Mouse (Mus musculus) G1E (cell line): Measurements from ENCODE around the gene Hexa. TPM values are rescaled to one million over a fixed set of nuclear protein-coding genes. Genes with fewer than 3 reads are reported as not detected.

ENCODE experiments used
- ATAC-seq: 2 replicates; pipeline ENCODE4 v1.8.0; 2016; ENCODE audit warnings: mild to moderate bottlenecking; ENCODE audit not compliant: insufficient number of reproducible peaks, poor library complexity, low FRiP score, severe bottlenecking; ENCODE audit errors: extremely low read depth
- DNase-seq: peaks from one replicate; pipeline ENCODE4 v3.0.0; 2012; ENCODE audit warnings: low spot score
- H3K27me3 ChIP-seq: 2 replicates; pipeline ENCODE4 v1.6.1; 2012; ENCODE audit warnings: mild to moderate bottlenecking, low read length, inconsistent platforms; ENCODE audit not compliant: insufficient read depth
- H3K36me3 ChIP-seq: replicated peaks from 2 replicates; pipeline ENCODE3; 2012; ENCODE audit warnings: mild to moderate bottlenecking, inconsistent platforms
- H3K4me1 ChIP-seq: 2 replicates; pipeline ENCODE4 v1.6.1; 2012; ENCODE audit warnings: low read depth, low read length, inconsistent platforms, mixed read lengths; ENCODE audit not compliant: insufficient read depth
- H3K4me3 ChIP-seq: 2 replicates; pipeline ENCODE4 v1.5.1; 2012; ENCODE audit warnings: low read depth, mild to moderate bottlenecking, inconsistent platforms, low read length, moderate library complexity, mixed read lengths
- H3K9me3 ChIP-seq: replicated peaks from 2 replicates; pipeline ENCODE4 v1.6.1; 2012; ENCODE audit warnings: inconsistent platforms
- CTCF ChIP-seq: IDR thresholded peaks from 2 replicates; pipeline ENCODE4 v1.5.1; 2012; ENCODE audit warnings: low read depth, low read length, inconsistent platforms, mixed read lengths
- GATA1 ChIP-seq: IDR thresholded peaks from 2 replicates; pipeline ENCODE4 v1.6.1; 2012; ENCODE audit warnings: borderline replicate concordance, low read length, inconsistent platforms, mixed read lengths
- GATA2 ChIP-seq: IDR thresholded peaks from 2 replicates; pipeline ENCODE4 v1.6.1; 2012; ENCODE audit warnings: low read depth, low read length, inconsistent platforms, borderline replicate concordance
- POLR2AphosphoS5 ChIP-seq: IDR thresholded peaks from 2 replicates; pipeline ENCODE4 v1.6.1; 2012; ENCODE audit warnings: low read depth, low read length, inconsistent platforms; ENCODE audit not compliant: insufficient replicate concordance
- TAL1 ChIP-seq: conservative IDR thresholded peaks from 2 replicates; pipeline ENCODE4 v1.6.1; 2012; ENCODE audit warnings: low read depth, low read length, inconsistent platforms, mixed read lengths
- polyA plus RNA-seq: library from polyadenylated mRNA; stranded (reverse); fragments of >175 nt; gene quantifications from 2 replicates; pipeline ENCODE4 v1.2.3, GENCODE M21; 2012
- total RNA-seq, 2 experiments: library from RNA; stranded (forward) in 1 of 2; stranded (reverse) in 1 of 2; fragments of 200-1000 nt in 1 of 2; fragments of >200 nt in 1 of 2; fragmentation: Nextera tagmentation in 1 of 2; gene quantifications; 2 replicates each; pipeline ENCODE4 v1.2.3; 2014 to 2017

The Hexa gene
- total and polyA plus RNA-seq, 3 experiments, result 0.04 to 0.55 TPM; not detected in 1

- Histone ChIP-seq H3K9me3 (no peaks in the 10 kb centered on the region), H3K4me1 (0 out of 2 replicates have a peak, but pooled peaks cover 4% of the 10 kb centered on the region), H3K36me3 (no peaks in the 10 kb centered on the region), H3K27me3 (peaks cover 44% of the 10 kb centered on the region), H3K4me3 (no peak overlapping the region)
- DNase-seq, result no peak
- no peak for TF ChIP-seq GATA2
- TF ChIP-seq GATA1, result no peak
- no peak for TF ChIP-seq TAL1
- no peak for TF ChIP-seq CTCF
- no peak for ATAC-seq
Measured at GRCm38 (mm10) chr9:59588252-59588651, 48.9 kb downstream of the Hexa start.

- Histone ChIP-seq H3K36me3 (no peaks in the 10 kb centered on the region), H3K4me1 (0 out of 2 replicates have a peak, but pooled peaks cover 4% of the 10 kb centered on the region), H3K4me3 (no peak overlapping the region), H3K9me3 (no peaks in the 10 kb centered on the region), H3K27me3 (peaks cover 40% of the 10 kb centered on the region)
- ATAC-seq (no peak), DNase-seq (no peak)
- TF ChIP-seq GATA1 (no peak), TAL1 (no peak), CTCF (no peak), POLR2AphosphoS5 (no peak), GATA2 (no peak)
Measured at GRCm38 (mm10) chr9:59588710-59589671, 49.7 kb downstream of the Hexa start.

GRCm38 (mm10) chr9:59589703-59590439, 50.5 kb downstream of the Hexa start:
- Histone ChIP-seq H3K36me3 (no peaks in the 10 kb centered on the region), H3K9me3 (no peaks in the 10 kb centered on the region), H3K27me3 (peaks cover 32% of the 10 kb centered on the region), H3K4me1 (0 out of 2 replicates have a peak, but pooled peaks cover 3% of the 10 kb centered on the region), H3K4me3 (no peak overlapping the region)
- no peak for TF ChIP-seq POLR2AphosphoS5
- no peak for TF ChIP-seq CTCF
- TF ChIP-seq GATA2, result no peak
- TF ChIP-seq GATA1, result no peak
- no peak for TF ChIP-seq TAL1
- no peak for ATAC-seq
- no peak for DNase-seq

GRCm38 (mm10) chr9:59601661-59602060, 62.3 kb downstream of the Hexa start:
- no peaks in the 10 kb centered on the region for H3K9me3 ChIP-seq
- H3K27me3 ChIP-seq, result peaks cover 32% of the 10 kb centered on the region

GRCm38 (mm10) chr9:59605967-59606366, 66.6 kb downstream of the Hexa start:
- no peak overlapping the region for H3K4me3 ChIP-seq
- peaks cover 43% of the 10 kb centered on the region for H3K27me3 ChIP-seq
- no peaks in the 10 kb centered on the region for H3K4me1 ChIP-seq

More at GRCm38 (mm10) chr9:59601661-59602060, 62.3 kb downstream of the Hexa start:
- no peak for DNase-seq
- Histone ChIP-seq H3K4me3 (no peak overlapping the region), H3K4me1 (no peaks in the 10 kb centered on the region), H3K36me3 (no peaks in the 10 kb centered on the region)
- no peak for ATAC-seq
- TF ChIP-seq GATA1, result no peak
- no peak for TF ChIP-seq GATA2
- no peak for TF ChIP-seq POLR2AphosphoS5
- TF ChIP-seq CTCF, result no peak
- no peak for TF ChIP-seq TAL1

GRCm38 (mm10) chr9:59610950-59611349, 71.6 kb downstream of the Hexa start:
- DNase-seq, result no peak
- Histone ChIP-seq H3K9me3 (no peaks in the 10 kb centered on the region), H3K4me1 (peaks cover 15% of the 10 kb centered on the region), H3K4me3 (no peak overlapping the region), H3K36me3 (no peaks in the 10 kb centered on the region), H3K27me3 (peaks cover 33% of the 10 kb centered on the region)
- ATAC-seq, result no peak
- TF ChIP-seq CTCF (no peak), POLR2AphosphoS5 (no peak), GATA2 (no peak)

More at GRCm38 (mm10) chr9:59605967-59606366, 66.6 kb downstream of the Hexa start:
- H3K36me3 ChIP-seq, result no peaks in the 10 kb centered on the region
- TF ChIP-seq GATA2 (no peak), POLR2AphosphoS5 (no peak), GATA1 (no peak), CTCF (no peak)
- no peak for DNase-seq
- ATAC-seq, result no peak
- H3K9me3 ChIP-seq, result no peaks in the 10 kb centered on the region

Other genes with a start within 250 kb of the Hexa start
- gene Adpgk, start 248.0 kb upstream of the Hexa start, total RNA-seq (2014; fragmentation: Nextera tagmentation), result 60.2 and 66.1 TPM in 2 replicates
- 25.0 and 25.1 TPM in 2 replicates for gene Adpgk, start 248.0 kb upstream of the Hexa start, total RNA-seq (2017)
- 4.8 and 5.7 TPM in 2 replicates for gene Adpgk, start 248.0 kb upstream of the Hexa start, polyA plus RNA-seq
- 11.8 and 14.7 TPM in 2 replicates for gene Bbs4, start 186.0 kb upstream of the Hexa start, total RNA-seq (2014; fragmentation: Nextera tagmentation)
- gene Bbs4, start 186.0 kb upstream of the Hexa start, total RNA-seq (2017), result 12.1 and 14.3 TPM in 2 replicates
- 0.32 and 0.50 TPM in 2 replicates for gene Bbs4, start 186.0 kb upstream of the Hexa start, polyA plus RNA-seq
- gene Arih1, start 52.9 kb upstream of the Hexa start, total RNA-seq (2014; fragmentation: Nextera tagmentation), result 207 and 218 TPM in 2 replicates
- gene Arih1, start 52.9 kb upstream of the Hexa start, total RNA-seq (2017), result 66.8 and 89.3 TPM in 2 replicates
- gene Arih1, start 52.9 kb upstream of the Hexa start, polyA plus RNA-seq, result 47.5 and 69.3 TPM in 2 replicates
- not detected in 2 replicates for gene Tmem202, start 307 bp downstream of the Hexa start, total RNA-seq (2014; fragmentation: Nextera tagmentation)
- gene Tmem202, start 307 bp downstream of the Hexa start, total RNA-seq (2017), result not detected in 2 replicates
- not detected in 2 replicates for gene Tmem202, start 307 bp downstream of the Hexa start, polyA plus RNA-seq
- not detected in 2 replicates for gene Celf6, start 38.4 kb downstream of the Hexa start, total RNA-seq (2014; fragmentation: Nextera tagmentation)
- gene Celf6, start 38.4 kb downstream of the Hexa start, total RNA-seq (2017), result not detected in 2 replicates
- not detected in 2 replicates for gene Celf6, start 38.4 kb downstream of the Hexa start, polyA plus RNA-seq
- gene Parp6, start 77.7 kb downstream of the Hexa start, total RNA-seq (2014; fragmentation: Nextera tagmentation), result 70.7 and 72.5 TPM in 2 replicates
- 25.2 and 25.7 TPM in 2 replicates for gene Parp6, start 77.7 kb downstream of the Hexa start, total RNA-seq (2017)
- 7.0 and 8.8 TPM in 2 replicates for gene Parp6, start 77.7 kb downstream of the Hexa start, polyA plus RNA-seq
- gene Pkm, start 116.8 kb downstream of the Hexa start, total RNA-seq (2014; fragmentation: Nextera tagmentation), result 434 and 515 TPM in 2 replicates
- gene Pkm, start 116.8 kb downstream of the Hexa start, total RNA-seq (2017), result 2,044 and 2,381 TPM in 2 replicates
- gene Pkm, start 116.8 kb downstream of the Hexa start, polyA plus RNA-seq, result 1,891 and 2,295 TPM in 2 replicates
- not detected in 2 replicates for gene Gramd2, start 140.6 kb downstream of the Hexa start, total RNA-seq (2014; fragmentation: Nextera tagmentation)
- gene Gramd2, start 140.6 kb downstream of the Hexa start, total RNA-seq (2017), result not detected in 2 replicates
- not detected in 2 replicates for gene Gramd2, start 140.6 kb downstream of the Hexa start, polyA plus RNA-seq
- gene Senp8, start 211.2 kb downstream of the Hexa start, total RNA-seq (2014; fragmentation: Nextera tagmentation), result 23.1 and 27.1 TPM in 2 replicates
- 14.5 and 15.0 TPM in 2 replicates for gene Senp8, start 211.2 kb downstream of the Hexa start, total RNA-seq (2017)
- 0.33 and 0.43 TPM in 2 replicates for gene Senp8, start 211.2 kb downstream of the Hexa start, polyA plus RNA-seq
- gene Myo9a, start 211.4 kb downstream of the Hexa start, total RNA-seq (2014; fragmentation: Nextera tagmentation), result 32.2 and 35.7 TPM in 2 replicates
- 25.7 and 27.4 TPM in 2 replicates for gene Myo9a, start 211.4 kb downstream of the Hexa start, total RNA-seq (2017)
- gene Myo9a, start 211.4 kb downstream of the Hexa start, polyA plus RNA-seq, result 0.67 and 0.82 TPM in 2 replicates